Mouse (Mus musculus) hindbrain, embryonic 13.5 days (tissue): ENCODE results near the gene Cstad. TPM values are rescaled to one million over a fixed set of nuclear protein-coding genes. Genes with fewer than 3 reads are reported as not detected.

Experiments
- ATAC-seq: fragments of 200-750 bp; cut with Nextera tagmentation; 2 replicates; pipeline ENCODE4 v1.8.0; 2017; ENCODE audit warnings: moderate TSS enrichment; ENCODE audit not compliant: low FRiP score
- H3K27ac ChIP-seq: fragments of 300-500 bp; sonication (generic); 2 replicates; pipeline ENCODE4 v1.5.1; 2015; ENCODE audit warnings: inconsistent platforms, mild to moderate bottlenecking, moderate library complexity
- H3K27me3 ChIP-seq: fragments of 300-500 bp; sonication (generic); 2 replicates; pipeline ENCODE4 v1.6.1; 2015; ENCODE audit warnings: mild to moderate bottlenecking, inconsistent platforms
- H3K36me3 ChIP-seq: fragments of 300-500 bp; sonication (generic); 2 replicates; pipeline ENCODE4 v1.6.1; 2015; ENCODE audit warnings: mild to moderate bottlenecking, inconsistent platforms
- H3K4me1 ChIP-seq: fragments of 300-500 bp; sonication (generic); replicated peaks from 2 replicates; pipeline ENCODE4 v1.6.1; 2015; ENCODE audit warnings: inconsistent platforms
- H3K4me2 ChIP-seq: fragments of 300-500 bp; sonication (generic); 2 replicates; pipeline ENCODE4 v1.6.1; 2015; ENCODE audit warnings: inconsistent platforms, mild to moderate bottlenecking, moderate library complexity
- H3K4me3 ChIP-seq: fragments of 300-500 bp; sonication (generic); 2 replicates; pipeline ENCODE4 v1.5.1; 2015; ENCODE audit warnings: mild to moderate bottlenecking, inconsistent platforms
- H3K9ac ChIP-seq: fragments of 300-500 bp; sonication (generic); 2 replicates; pipeline ENCODE4 v1.6.1; 2015; ENCODE audit warnings: mild to moderate bottlenecking, inconsistent platforms
- H3K9me3 ChIP-seq: fragments of 300-500 bp; sonication (generic); 2 replicates; pipeline ENCODE4 v1.6.1; 2016; ENCODE audit warnings: inconsistent platforms
- WGBS: fragments of 180-500 bp; shearing (Covaris S2); methylation state at CpG from one replicate; pipeline ENCODE4 v1.1.7; 2015; 5-methylcytosine and 5-hydroxymethylcytosine counted together
- polyA plus RNA-seq: library from polyadenylated mRNA; unstranded; fragments of >200 nt; fragmentation: Nextera tagmentation; extraction: Ambion mirVana; gene quantifications from 2 replicates; pipeline ENCODE4 v1.2.1, GENCODE M21; 2015

The Cstad gene
- polyA plus RNA-seq, 1 experiment from 2014 or later, result 0.77 TPM

DNA sequence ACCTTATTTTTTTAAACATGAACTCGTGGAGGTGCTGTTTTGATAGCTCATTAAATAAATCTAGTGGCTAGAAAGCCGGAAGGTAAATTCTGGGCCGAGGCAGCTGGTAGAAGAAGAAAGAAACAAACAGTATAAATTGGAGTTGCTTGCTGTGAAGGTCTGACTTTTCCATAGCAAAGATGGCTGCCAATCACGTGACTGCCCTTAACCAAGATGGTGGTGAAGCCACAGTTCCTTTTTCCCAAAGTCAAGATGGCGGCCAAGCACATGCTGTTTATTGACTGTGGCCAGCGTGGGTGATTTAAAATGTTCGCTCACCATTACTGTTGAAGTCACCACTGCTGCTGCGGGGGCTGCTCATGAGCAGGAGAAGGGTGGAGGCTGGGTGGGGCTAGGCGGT, 17.8 kb upstream of the Cstad start:
- no peaks in the 10 kb centered on the region for H3K36me3 ChIP-seq
- ATAC-seq, result no peak
- WGBS, result 92% methylated on average over 9 of the region's 9 CpGs

GRCm38 (mm10) chr2:30578006-30578405, 16.8 kb upstream of the Cstad start:
- Histone ChIP-seq H3K9ac (no peak overlapping the region), H3K4me3 (no peak overlapping the region), H3K4me2 (no peak overlapping the region), H3K36me3 (no peaks in the 10 kb centered on the region), H3K4me1 (no peaks in the 10 kb centered on the region), H3K27ac (no peak overlapping the region), H3K9me3 (peaks cover 7% of the 10 kb centered on the region; the same call in 1 of the 2 replicates), H3K27me3 (no peaks in the 10 kb centered on the region)
- 60% methylated on average over 2 of the region's 2 CpGs for WGBS
- no peak for ATAC-seq

More for the DNA sequence above, 17.8 kb upstream of the Cstad start:
- Histone ChIP-seq H3K9me3 (peaks cover 6% of the 10 kb centered on the region; the same call in 1 of the 2 replicates), H3K27me3 (no peaks in the 10 kb centered on the region), H3K4me2 (no peak overlapping the region), H3K9ac (no peak overlapping the region), H3K4me1 (no peaks in the 10 kb centered on the region), H3K4me3 (no peak overlapping the region), H3K27ac (no peak overlapping the region)

DNA sequence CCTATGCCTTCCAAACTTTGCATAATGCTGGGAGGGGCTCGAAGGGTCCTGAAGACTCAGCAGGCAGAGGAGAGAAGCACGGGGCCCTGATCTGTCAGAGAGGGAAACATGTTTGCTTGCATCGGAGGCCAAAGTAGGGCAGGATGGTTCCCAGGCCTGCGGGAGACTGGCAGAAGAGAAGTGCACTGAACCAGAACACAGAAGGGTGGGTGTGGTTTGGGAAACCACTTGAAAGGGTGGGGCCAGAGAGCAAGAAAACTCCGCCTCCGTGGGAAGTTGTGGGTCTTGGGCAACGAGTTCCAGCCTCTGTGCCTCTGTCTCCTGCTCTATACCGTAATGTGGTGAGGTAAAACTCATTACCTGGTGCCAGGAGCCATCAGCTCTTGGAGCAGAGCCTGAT, 7.7 kb upstream of the Cstad start:
- Histone ChIP-seq H3K27me3 (no peaks in the 10 kb centered on the region), H3K27ac (0 out of 2 replicates have a peak overlapping the region, but pooled peaks have one; percentile 35), H3K4me3 (no peak overlapping the region), H3K9ac (0 out of 2 replicates have a peak overlapping the region, but pooled peaks have one; percentile 3), H3K4me1 (peaks cover 19% of the 10 kb centered on the region), H3K4me2 (no peak overlapping the region), H3K9me3 (no peaks in the 10 kb centered on the region), H3K36me3 (no peaks in the 10 kb centered on the region)
- ATAC-seq, result no peak
- WGBS, result 25% methylated on average over 8 of the region's 8 CpGs

DNA sequence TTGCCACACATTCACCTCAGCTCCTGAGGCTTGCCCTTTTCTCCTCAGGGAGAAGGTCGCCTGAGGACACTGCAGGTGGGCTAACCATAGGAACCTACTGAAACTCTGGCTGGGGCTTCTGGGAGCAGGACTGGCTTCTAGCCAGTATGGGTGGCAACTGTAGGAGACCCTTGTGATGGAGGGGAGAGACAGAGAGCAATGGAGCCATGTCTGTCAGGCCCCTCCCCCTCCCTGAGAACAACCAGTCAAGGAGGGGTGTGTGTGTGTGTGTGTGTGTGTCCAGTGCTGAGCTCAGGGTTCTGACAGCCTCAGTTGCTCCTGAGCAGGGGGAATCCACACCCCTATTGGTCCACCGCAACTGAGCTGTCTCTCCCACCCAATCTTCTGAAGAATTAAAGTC, 7.2 kb upstream of the Cstad start:
- no peak for ATAC-seq
- no peak overlapping the region for H3K4me2 ChIP-seq
- no peaks in the 10 kb centered on the region for H3K27me3 ChIP-seq
- no peak overlapping the region for H3K4me3 ChIP-seq
- no peak overlapping the region for H3K9ac ChIP-seq
- no peaks in the 10 kb centered on the region for H3K36me3 ChIP-seq
- no peak overlapping the region for H3K27ac ChIP-seq
- 60% methylated on average over 2 of the region's 2 CpGs for WGBS
- no peaks in the 10 kb centered on the region for H3K9me3 ChIP-seq
- H3K4me1 ChIP-seq, result peaks cover 19% of the 10 kb centered on the region

GRCm38 (mm10) chr2:30588985-30589511, 5.8 kb upstream of the Cstad start:
- H3K36me3 ChIP-seq, result no peaks in the 10 kb centered on the region
- H3K4me2 ChIP-seq, result no peak overlapping the region
- H3K9me3 ChIP-seq, result no peaks in the 10 kb centered on the region
- H3K27ac ChIP-seq, result no peak overlapping the region
- H3K27me3 ChIP-seq, result no peaks in the 10 kb centered on the region
- no peak overlapping the region for H3K9ac ChIP-seq
- no peak for ATAC-seq
- H3K4me3 ChIP-seq, result no peak overlapping the region
- H3K4me1 ChIP-seq, result peaks cover 28% of the 10 kb centered on the region
- 89% methylated on average over 4 of the region's 4 CpGs for WGBS

GRCm38 (mm10) chr2:30589781-30590180, 5.1 kb upstream of the Cstad start:
- no peak for ATAC-seq
- H3K9ac ChIP-seq, result no peak overlapping the region
- 74% methylated on average over 4 of the region's 4 CpGs for WGBS
- H3K4me1 ChIP-seq, result peaks cover 35% of the 10 kb centered on the region
- no peak overlapping the region for H3K4me2 ChIP-seq
- no peak overlapping the region for H3K27ac ChIP-seq
- H3K9me3 ChIP-seq, result no peaks in the 10 kb centered on the region
- H3K27me3 ChIP-seq, result no peaks in the 10 kb centered on the region
- no peak overlapping the region for H3K4me3 ChIP-seq
- H3K36me3 ChIP-seq, result no peaks in the 10 kb centered on the region

DNA sequence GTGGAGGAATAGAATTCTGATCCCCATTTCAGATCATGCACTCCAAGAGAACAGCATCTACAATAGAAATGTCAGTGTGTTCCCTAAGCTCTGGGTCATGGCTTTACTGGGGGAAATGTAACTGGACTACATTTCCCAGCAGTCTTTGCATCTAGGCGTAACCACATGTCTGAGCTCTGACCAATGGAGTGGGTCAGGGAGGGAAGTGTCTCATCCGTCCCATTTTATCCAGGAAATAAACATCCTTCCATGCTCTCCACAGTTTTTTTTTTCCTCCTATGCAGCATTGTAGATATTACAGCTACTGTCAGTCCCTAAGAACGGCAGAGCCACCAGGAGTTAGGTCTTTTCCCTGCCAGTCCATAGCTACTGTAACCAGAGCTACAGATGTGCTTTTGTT, 3.9 kb upstream of the Cstad start:
- H3K4me2 ChIP-seq, result peak overlapping the region; percentile 50
- no peaks in the 10 kb centered on the region for H3K27me3 ChIP-seq
- peak overlapping the region; percentile 68 for H3K27ac ChIP-seq
- peak overlapping the region; percentile 13; the same call in 1 of the 2 replicates for H3K4me3 ChIP-seq
- H3K9ac ChIP-seq, result peak overlapping the region; percentile 56; the same call in 1 of the 2 replicates
- no peaks in the 10 kb centered on the region for H3K36me3 ChIP-seq
- H3K9me3 ChIP-seq, result no peaks in the 10 kb centered on the region
- peak; percentile 62 for ATAC-seq
- peaks cover 45% of the 10 kb centered on the region for H3K4me1 ChIP-seq
- WGBS, result 5% methylated on average over 3 of the region's 3 CpGs

DNA sequence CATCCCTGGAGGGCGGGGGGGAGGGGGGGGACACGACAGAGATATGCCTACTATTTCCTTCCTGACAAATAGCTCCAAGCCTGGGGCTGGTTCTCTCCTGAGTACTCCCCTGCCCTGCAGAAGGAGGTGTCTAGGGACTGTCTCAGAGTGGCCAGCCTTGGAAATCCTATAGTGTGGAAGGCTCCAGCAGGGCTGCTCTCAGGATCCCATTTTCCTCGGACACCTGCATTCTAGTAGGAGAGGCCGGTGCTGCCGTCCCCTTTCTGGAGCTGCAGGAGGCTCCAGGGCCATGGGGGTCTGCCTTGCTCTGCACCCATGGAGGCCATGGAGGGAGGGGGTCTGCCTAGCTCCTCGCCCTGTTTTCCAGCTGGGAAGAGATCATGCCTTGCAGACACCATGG, 2.4 kb upstream of the Cstad start:
- Histone ChIP-seq H3K9me3 (no peaks in the 10 kb centered on the region), H3K27ac (no peak overlapping the region), H3K4me3 (no peak overlapping the region), H3K9ac (0 out of 2 replicates have a peak overlapping the region, but pooled peaks have one; percentile 35), H3K4me1 (peaks cover 35% of the 10 kb centered on the region), H3K36me3 (no peaks in the 10 kb centered on the region), H3K27me3 (no peaks in the 10 kb centered on the region), H3K4me2 (no peak overlapping the region)
- WGBS, result 68% methylated on average over 6 of the region's 6 CpGs
- ATAC-seq, result no peak

DNA sequence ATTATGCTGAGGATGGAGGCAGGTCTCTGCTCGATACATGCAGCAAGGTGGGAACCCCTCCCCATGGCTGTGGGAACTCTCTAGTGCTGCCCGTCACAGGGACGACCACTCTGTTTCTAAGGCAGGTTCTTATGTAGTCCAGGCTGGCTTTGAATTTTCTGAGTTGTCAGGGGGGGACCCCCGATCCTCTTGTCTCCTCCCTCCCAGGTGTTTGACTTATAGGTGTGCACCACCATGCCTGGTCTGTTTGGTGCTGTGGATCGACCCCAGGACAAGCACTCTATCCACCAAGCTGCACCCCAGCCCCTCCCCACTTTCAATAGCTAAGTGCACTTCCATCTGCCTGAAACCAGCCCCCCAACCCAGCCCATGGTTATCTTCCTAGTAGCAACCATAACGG, 1.9 kb upstream of the Cstad start:
- Histone ChIP-seq H3K27ac (peak overlapping the region; percentile 99), H3K9me3 (no peaks in the 10 kb centered on the region), H3K4me3 (no peak overlapping the region), H3K4me2 (no peak overlapping the region), H3K9ac (0 out of 2 replicates have a peak overlapping the region, but pooled peaks have one; percentile 35), H3K36me3 (no peaks in the 10 kb centered on the region), H3K4me1 (peaks cover 31% of the 10 kb centered on the region), H3K27me3 (no peaks in the 10 kb centered on the region)
- ATAC-seq, result no peak
- 94% methylated on average over 6 of the region's 6 CpGs for WGBS

DNA sequence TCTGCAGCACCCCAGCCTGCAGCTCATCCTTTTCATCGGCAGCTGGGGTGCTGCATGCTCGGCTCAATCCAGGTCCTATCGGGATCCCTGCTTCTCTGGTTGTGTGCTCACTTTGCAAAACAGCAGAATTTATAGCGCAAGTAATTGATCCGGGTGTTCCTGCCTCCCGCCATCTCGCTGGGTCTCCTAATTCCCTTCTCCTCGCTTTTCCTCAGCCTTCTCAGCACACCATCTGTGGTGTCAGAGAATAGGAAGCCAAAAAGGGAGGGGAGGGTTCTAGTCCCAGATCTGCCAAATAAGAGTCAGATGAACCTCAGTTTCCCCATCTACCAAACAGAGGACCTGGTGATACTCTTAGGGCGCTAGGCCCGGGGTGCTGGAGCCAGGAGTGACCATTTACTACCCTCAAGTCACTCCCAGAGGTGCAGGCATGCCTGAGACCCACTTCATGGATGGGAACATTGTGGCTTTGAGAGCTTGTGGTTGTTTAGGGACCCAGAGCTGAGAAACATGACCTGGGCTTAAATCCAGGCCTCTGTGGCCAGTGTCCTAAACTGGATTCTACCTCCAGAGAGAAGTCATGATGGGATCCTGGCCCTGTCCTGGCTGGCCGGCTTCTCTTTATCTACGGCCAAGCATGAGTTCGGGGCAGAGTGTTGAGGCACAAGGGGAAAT, 1.1 kb upstream of the Cstad start:
- Histone ChIP-seq H3K27me3 (no peaks in the 10 kb centered on the region), H3K4me1 (peaks cover 31% of the 10 kb centered on the region), H3K9ac (peak overlapping the region; percentile 81), H3K27ac (peak overlapping the region; percentile 99), H3K36me3 (no peaks in the 10 kb centered on the region), H3K4me2 (peak overlapping the region; percentile 62), H3K4me3 (no peak overlapping the region), H3K9me3 (no peaks in the 10 kb centered on the region)
- WGBS, result 81% methylated on average over 13 of the region's 13 CpGs
- no peak for ATAC-seq

DNA sequence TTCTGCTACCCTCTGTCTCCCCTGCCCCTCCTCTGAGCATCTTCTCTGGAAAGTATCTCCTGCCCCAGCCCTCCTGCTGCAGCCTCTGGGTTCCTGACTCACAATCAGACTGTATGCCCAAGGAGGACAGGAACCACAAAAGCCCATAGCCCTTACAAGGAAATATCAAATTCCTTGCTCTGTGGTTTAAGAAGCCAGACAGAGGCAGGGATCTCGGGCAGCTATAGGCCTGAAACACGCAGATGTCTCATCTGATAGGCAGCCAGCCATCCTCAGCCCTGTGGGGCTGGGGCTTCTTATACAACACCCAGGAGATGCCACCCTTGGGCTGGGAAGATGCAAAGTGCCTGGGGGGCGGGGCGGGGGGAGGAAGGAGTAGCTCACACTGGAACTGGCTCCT, 956 bp downstream of the Cstad start:
- Histone ChIP-seq H3K4me3 (no peak overlapping the region), H3K36me3 (no peaks in the 10 kb centered on the region), H3K9me3 (no peaks in the 10 kb centered on the region), H3K9ac (peak overlapping the region; percentile 81), H3K4me2 (peak overlapping the region; percentile 62), H3K27me3 (no peaks in the 10 kb centered on the region), H3K27ac (peak overlapping the region; percentile 99), H3K4me1 (peaks cover 44% of the 10 kb centered on the region)
- ATAC-seq, result no peak
- WGBS, result 83% methylated on average over 4 of the region's 4 CpGs

DNA sequence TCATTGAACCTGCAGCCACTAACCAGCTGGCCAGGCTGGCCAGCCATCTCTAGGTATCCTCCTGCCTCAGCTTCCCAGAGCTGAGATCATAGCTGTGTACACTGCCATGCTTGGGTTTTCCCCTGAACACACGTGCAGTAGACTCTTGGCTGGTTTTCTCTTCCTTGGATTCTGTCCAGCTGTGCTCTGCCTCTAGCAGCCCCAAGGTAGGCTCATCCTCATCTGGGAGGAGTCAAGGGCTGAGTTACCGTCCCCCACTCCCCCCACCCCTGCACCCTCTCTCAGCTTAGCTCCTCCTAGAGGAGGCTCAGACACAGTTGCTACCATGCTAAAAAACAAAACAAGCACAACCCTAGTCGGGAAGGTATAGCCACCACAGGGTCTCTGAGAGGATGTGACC, 4.8 kb downstream of the Cstad start:
- no peaks in the 10 kb centered on the region for H3K9me3 ChIP-seq
- no peak for ATAC-seq
- no peak overlapping the region for H3K4me2 ChIP-seq
- 62% methylated on average over 3 of the region's 3 CpGs for WGBS
- H3K4me3 ChIP-seq, result no peak overlapping the region
- H3K9ac ChIP-seq, result no peak overlapping the region
- H3K4me1 ChIP-seq, result peaks cover 58% of the 10 kb centered on the region
- no peak overlapping the region for H3K27ac ChIP-seq
- no peaks in the 10 kb centered on the region for H3K36me3 ChIP-seq
- no peaks in the 10 kb centered on the region for H3K27me3 ChIP-seq

DNA sequence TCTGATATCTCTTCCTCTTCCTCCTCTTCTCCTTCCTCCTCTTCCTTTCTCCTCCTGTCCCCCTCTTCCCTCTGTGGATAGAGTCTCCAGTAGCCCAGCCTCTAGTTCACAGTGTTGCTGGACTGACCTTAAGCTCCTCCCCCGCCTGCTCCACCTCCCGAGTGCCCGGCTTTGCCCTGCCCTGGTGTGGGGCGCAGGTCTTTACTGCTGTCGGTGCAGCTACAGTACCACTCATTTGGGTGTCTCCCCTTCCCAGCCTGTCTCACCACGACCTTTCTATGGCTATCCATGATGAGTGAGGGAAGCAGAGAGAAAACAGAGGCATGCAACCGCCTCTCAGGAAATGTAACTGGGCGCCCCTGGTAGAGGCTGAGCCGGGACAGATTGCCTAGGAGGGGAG, 5.5 kb downstream of the Cstad start:
- Histone ChIP-seq H3K9ac (peak overlapping the region; percentile 39; the same call in 1 of the 2 replicates), H3K4me3 (no peak overlapping the region), H3K36me3 (no peaks in the 10 kb centered on the region), H3K27me3 (no peaks in the 10 kb centered on the region), H3K27ac (peak overlapping the region; percentile 71), H3K4me2 (peak overlapping the region; percentile 21), H3K9me3 (no peaks in the 10 kb centered on the region), H3K4me1 (peaks cover 60% of the 10 kb centered on the region)
- 14% methylated on average over 9 of the region's 9 CpGs for WGBS
- no peak for ATAC-seq
